Mouse (Mus musculus): Measurements from ENCODE around the gene Eef2kmt. TPM values are rescaled to one million over a fixed set of nuclear protein-coding genes. Genes with fewer than 3 reads are reported as not detected.

The Eef2kmt gene
- polyA plus RNA-seq (2014; fragmentation: Nextera tagmentation; extraction: Ambion mirVana), result 35.5 and 36.3 TPM in 2 replicates

DNA sequence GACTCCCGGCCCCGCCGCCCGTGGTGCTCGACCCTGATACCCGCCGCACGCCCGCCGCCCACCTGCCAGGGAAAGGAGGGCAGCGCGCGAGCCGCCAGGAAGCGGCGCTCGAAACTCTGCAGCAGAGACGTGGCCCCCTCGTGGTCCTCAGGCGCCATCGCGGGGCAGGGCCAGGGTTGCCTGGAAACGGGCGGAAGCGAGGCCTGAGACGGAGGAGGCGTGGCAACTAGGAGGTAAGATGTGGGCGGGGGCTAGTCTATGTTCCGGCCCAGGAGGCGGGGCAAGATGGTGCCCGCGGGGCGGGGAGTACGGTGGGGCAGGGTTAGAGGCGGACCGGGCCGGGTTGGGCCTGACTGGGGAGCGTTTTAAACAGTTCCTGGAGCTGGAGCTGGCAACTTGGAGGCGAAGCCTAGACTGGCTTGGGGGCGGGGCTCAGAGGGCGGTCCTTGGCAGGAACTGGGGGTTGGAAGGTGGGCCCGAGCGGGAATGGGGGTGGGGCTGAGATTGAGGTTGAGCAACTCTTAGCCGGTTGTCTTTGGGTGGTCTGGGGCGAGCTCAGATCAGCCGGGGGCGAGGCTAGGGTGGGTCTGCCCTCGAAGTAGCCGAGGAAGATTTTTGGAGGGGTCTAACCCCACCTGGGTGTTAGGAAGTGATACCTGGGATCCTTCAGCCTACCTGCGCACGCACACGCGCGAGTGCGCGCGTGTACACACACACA lies at the start of gene Eef2kmt:
TSS of gene Eef2kmt (minus strand) at position 205 of the 718 bp plus-strand sequence.
- Histone ChIP-seq H3K4me3 (ENCODE audit: low read depth, low read length) (peak within 1 kb of the TSS; percentile 77), H3K9ac (replicated peaks; ENCODE audit: low read depth, low read length) (peak within 1 kb of the TSS; percentile 69), H3K36me3 (ENCODE audit: control insufficient read depth, insufficient read depth, low read length) (no peaks in the 10 kb centered on the region), H3K4me2 (replicated peaks; ENCODE audit: low read depth, low read length) (peak within 1 kb of the TSS; percentile 73), H3K27me3 (ENCODE audit: control insufficient read depth, insufficient read depth, low read length) (no peaks in the 10 kb centered on the region), H3K4me1 (ENCODE audit: control insufficient read depth, insufficient read depth, low read length) (no peaks in the 10 kb centered on the region), H3K27ac (ENCODE audit: low read length) (peak within 1 kb of the TSS; percentile 85), H3K9me3 (ENCODE audit: control insufficient read depth, low read depth, low read length) (no peaks in the 10 kb centered on the region)
- 1% methylated on average over 57 of the region's 57 CpGs for WGBS
- ATAC-seq (ENCODE audit: insufficient number of reproducible peaks, insufficient read depth, low FRiP score, low read depth), result peak; percentile 97

DNA sequence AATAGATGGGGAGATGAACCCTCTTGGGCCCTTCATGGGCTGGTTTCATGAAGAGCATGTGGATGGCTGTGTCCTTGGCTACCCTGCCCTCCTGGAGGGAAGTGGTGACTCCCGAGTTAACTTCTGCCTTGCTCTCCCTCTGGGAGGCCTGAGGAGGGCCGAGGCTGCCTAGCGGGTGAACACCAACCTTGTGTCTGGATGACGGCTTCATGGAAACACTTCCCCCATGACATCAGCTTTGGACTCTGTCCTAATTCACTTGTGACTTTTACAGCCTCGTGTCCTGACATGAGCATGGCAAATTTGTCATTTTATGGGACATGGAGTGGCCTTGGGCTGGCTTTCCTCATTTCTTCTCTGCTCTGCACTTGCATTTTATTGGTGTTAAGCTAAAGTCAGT lies 39.5 kb upstream of the Eef2kmt start:
- H3K4me3 ChIP-seq (ENCODE audit: low read depth, low read length), result no peak overlapping the region
- H3K9me3 ChIP-seq (ENCODE audit: control insufficient read depth, low read depth, low read length), result no peaks in the 10 kb centered on the region
- H3K4me2 ChIP-seq (replicated peaks; ENCODE audit: low read depth, low read length), result no peak overlapping the region
- WGBS, result 73% methylated on average over 5 of the region's 5 CpGs
- no peak for ATAC-seq (ENCODE audit: insufficient number of reproducible peaks, insufficient read depth, low FRiP score, low read depth)
- no peaks in the 10 kb centered on the region for H3K36me3 ChIP-seq (ENCODE audit: control insufficient read depth, insufficient read depth, low read length)
- no peak overlapping the region for H3K27ac ChIP-seq (ENCODE audit: low read length)
- H3K9ac ChIP-seq (replicated peaks; ENCODE audit: low read depth, low read length), result no peak overlapping the region
- H3K4me1 ChIP-seq (ENCODE audit: control insufficient read depth, insufficient read depth, low read length), result no peaks in the 10 kb centered on the region
- no peaks in the 10 kb centered on the region for H3K27me3 ChIP-seq (ENCODE audit: control insufficient read depth, insufficient read depth, low read length)

DNA sequence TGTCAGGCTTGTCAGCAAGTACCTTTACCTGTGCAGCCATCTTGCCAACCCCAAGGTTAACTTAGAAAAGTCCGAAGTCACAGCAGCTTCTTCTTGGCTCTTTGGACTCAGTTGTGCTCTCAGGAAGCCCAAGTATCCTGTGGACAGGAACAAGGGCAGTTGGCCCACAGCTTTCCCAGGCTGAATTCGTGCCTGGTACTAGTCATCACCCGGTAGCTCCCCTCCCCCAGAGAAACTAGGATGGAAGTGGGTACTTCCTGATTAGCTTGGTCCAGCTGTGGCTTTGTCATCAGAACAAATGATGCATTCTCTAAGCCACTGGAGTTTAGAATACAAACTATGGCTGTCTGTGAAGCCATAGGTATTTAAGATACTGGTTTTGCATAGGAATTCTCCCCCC lies 29.6 kb upstream of the Eef2kmt start:
- Histone ChIP-seq H3K27me3 (ENCODE audit: control insufficient read depth, insufficient read depth, low read length) (no peaks in the 10 kb centered on the region), H3K9ac (replicated peaks; ENCODE audit: low read depth, low read length) (no peak overlapping the region), H3K4me3 (ENCODE audit: low read depth, low read length) (no peak overlapping the region), H3K36me3 (ENCODE audit: control insufficient read depth, insufficient read depth, low read length) (no peaks in the 10 kb centered on the region), H3K27ac (ENCODE audit: low read length) (no peak overlapping the region), H3K4me1 (ENCODE audit: control insufficient read depth, insufficient read depth, low read length) (no peaks in the 10 kb centered on the region), H3K4me2 (replicated peaks; ENCODE audit: low read depth, low read length) (no peak overlapping the region), H3K9me3 (ENCODE audit: control insufficient read depth, low read depth, low read length) (no peaks in the 10 kb centered on the region)
- ATAC-seq (ENCODE audit: insufficient number of reproducible peaks, insufficient read depth, low FRiP score, low read depth), result no peak
- WGBS, result 56% methylated on average over 3 of the region's 3 CpGs

DNA sequence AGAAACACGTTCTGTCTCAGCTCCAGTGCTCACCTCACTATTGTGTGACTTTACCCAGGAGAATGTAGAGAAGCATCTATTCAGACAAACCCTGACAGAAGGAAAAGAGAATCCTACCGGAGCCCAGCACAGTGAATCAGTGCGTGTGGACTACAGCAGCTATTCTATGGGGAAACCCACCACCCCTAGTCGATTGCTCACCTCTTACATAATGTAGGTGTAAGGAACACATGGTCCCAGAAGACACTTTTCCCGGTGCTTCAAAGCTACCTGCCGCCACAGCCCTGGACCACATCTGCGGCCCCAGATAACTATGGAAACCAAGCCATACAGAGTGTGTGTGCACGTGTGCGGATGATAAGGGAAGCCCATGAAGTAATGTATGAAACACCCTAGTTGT lies 26.9 kb upstream of the Eef2kmt start:
- no peaks in the 10 kb centered on the region for H3K27me3 ChIP-seq (ENCODE audit: control insufficient read depth, insufficient read depth, low read length)
- H3K9me3 ChIP-seq (ENCODE audit: control insufficient read depth, low read depth, low read length), result no peaks in the 10 kb centered on the region
- H3K4me3 ChIP-seq (ENCODE audit: low read depth, low read length), result no peak overlapping the region

DNA sequence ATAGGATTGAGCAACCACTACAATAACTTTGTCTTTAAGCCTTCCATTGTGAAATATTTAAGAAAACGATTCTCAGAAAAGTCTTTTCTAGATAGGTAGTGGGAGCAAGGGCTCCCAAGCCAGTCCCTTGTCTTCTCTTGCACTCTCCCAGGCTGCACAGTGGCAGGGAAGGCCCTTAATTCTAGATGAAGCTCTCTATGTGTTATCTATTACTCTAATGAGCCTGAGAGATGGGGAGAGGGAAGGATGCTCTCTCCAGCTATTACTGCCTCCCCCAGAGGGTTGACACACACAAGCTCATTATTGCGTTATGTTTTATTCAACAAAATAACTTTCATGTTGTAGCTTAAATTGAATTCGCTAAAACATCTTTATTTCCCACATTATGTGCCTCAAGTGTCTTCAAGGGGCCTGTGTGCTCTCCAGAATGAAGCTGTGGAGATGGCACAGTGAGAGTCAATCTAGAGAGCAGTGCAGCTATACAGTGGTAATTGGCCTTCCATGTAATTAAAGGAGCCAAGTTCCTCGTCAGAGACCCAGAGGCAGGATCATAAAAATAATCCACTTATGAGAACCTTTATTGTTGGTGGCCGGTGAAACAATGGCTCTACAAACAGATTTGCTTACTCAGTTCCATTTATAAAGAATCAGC lies 23.9 kb upstream of the Eef2kmt start:
- H3K9me3 ChIP-seq (ENCODE audit: control insufficient read depth, low read depth, low read length), result no peaks in the 10 kb centered on the region
- no peak for ATAC-seq (ENCODE audit: insufficient number of reproducible peaks, insufficient read depth, low FRiP score, low read depth)
- H3K4me2 ChIP-seq (replicated peaks; ENCODE audit: low read depth, low read length), result no peak overlapping the region
- no peak overlapping the region for H3K9ac ChIP-seq (replicated peaks; ENCODE audit: low read depth, low read length)
- H3K4me1 ChIP-seq (ENCODE audit: control insufficient read depth, insufficient read depth, low read length), result no peaks in the 10 kb centered on the region
- H3K27me3 ChIP-seq (ENCODE audit: control insufficient read depth, insufficient read depth, low read length), result no peaks in the 10 kb centered on the region
- 86% methylated on average over 5 of the region's 5 CpGs for WGBS
- H3K27ac ChIP-seq (ENCODE audit: low read length), result no peak overlapping the region
- H3K4me3 ChIP-seq (ENCODE audit: low read depth, low read length), result no peak overlapping the region
- H3K36me3 ChIP-seq (ENCODE audit: control insufficient read depth, insufficient read depth, low read length), result no peaks in the 10 kb centered on the region

More for the DNA sequence above, 26.9 kb upstream of the Eef2kmt start:
- no peaks in the 10 kb centered on the region for H3K4me1 ChIP-seq (ENCODE audit: control insufficient read depth, insufficient read depth, low read length)
- no peak overlapping the region for H3K4me2 ChIP-seq (replicated peaks; ENCODE audit: low read depth, low read length)
- WGBS, result 85% methylated on average over 9 of the region's 9 CpGs
- no peaks in the 10 kb centered on the region for H3K36me3 ChIP-seq (ENCODE audit: control insufficient read depth, insufficient read depth, low read length)
- no peak for ATAC-seq (ENCODE audit: insufficient number of reproducible peaks, insufficient read depth, low FRiP score, low read depth)
- H3K9ac ChIP-seq (replicated peaks; ENCODE audit: low read depth, low read length), result no peak overlapping the region
- no peak overlapping the region for H3K27ac ChIP-seq (ENCODE audit: low read length)

DNA sequence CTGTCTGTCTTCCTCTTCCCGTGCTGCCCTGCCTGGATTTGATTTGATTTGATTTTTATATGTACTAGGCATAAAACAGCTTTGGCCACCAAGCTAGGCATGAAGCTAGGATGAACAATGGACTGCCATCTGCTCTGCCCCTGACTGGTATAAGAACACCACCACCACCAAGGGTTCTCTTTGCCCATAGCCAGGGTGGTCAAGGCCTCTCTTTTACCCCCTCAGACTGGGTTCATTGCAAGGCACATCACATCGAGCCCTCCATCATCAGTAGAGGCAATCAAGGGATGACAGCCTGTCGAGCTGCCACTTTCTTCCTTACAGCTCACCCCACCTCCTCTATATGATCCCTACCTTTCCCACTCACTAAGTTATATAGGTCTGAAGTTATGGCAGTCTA lies 16.6 kb upstream of the Eef2kmt start:
- 63% methylated on average over 3 of the region's 3 CpGs for WGBS
- no peaks in the 10 kb centered on the region for H3K4me1 ChIP-seq (ENCODE audit: control insufficient read depth, insufficient read depth, low read length)
- no peak overlapping the region for H3K27ac ChIP-seq (ENCODE audit: low read length)
- no peaks in the 10 kb centered on the region for H3K27me3 ChIP-seq (ENCODE audit: control insufficient read depth, insufficient read depth, low read length)
- no peaks in the 10 kb centered on the region for H3K9me3 ChIP-seq (ENCODE audit: control insufficient read depth, low read depth, low read length)
- ATAC-seq (ENCODE audit: insufficient number of reproducible peaks, insufficient read depth, low FRiP score, low read depth), result no peak
- H3K36me3 ChIP-seq (ENCODE audit: control insufficient read depth, insufficient read depth, low read length), result no peaks in the 10 kb centered on the region
- H3K9ac ChIP-seq (replicated peaks; ENCODE audit: low read depth, low read length), result no peak overlapping the region
- no peak overlapping the region for H3K4me2 ChIP-seq (replicated peaks; ENCODE audit: low read depth, low read length)
- no peak overlapping the region for H3K4me3 ChIP-seq (ENCODE audit: low read depth, low read length)

DNA sequence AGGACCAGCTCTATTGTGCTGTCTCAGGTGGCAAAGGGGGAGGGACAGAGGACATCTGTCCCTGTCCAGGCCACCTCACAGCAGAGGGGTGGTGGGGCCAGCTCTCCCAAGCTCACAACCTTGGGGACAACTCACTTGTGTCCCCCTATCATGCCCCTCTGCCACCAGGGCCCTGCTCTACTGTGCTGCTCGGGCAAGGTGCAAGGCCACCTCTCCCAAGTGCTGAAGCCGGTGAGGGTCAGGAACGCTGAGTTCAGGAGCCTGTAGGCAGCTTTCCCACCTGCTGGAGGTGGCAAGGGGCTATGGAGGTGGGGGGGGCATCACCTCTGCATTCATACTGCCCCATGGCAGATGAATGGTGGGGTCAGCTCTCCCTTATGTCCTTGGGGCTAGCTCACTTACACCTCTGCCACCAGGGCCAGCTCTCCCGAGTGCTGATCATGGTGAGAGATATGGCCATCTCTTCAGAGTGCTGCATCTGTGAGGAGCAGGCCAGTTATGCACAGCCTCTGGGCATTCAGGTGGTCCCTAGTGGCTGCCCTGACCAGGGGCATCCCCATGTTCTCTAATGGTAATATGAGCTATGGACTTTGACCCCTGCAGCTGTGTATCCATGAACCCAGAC lies 15.7 kb upstream of the Eef2kmt start:
- Histone ChIP-seq H3K9me3 (ENCODE audit: control insufficient read depth, low read depth, low read length) (no peaks in the 10 kb centered on the region), H3K27me3 (ENCODE audit: control insufficient read depth, insufficient read depth, low read length) (no peaks in the 10 kb centered on the region), H3K4me1 (ENCODE audit: control insufficient read depth, insufficient read depth, low read length) (no peaks in the 10 kb centered on the region), H3K36me3 (ENCODE audit: control insufficient read depth, insufficient read depth, low read length) (no peaks in the 10 kb centered on the region), H3K4me3 (ENCODE audit: low read depth, low read length) (no peak overlapping the region), H3K9ac (replicated peaks; ENCODE audit: low read depth, low read length) (no peak overlapping the region), H3K27ac (ENCODE audit: low read length) (no peak overlapping the region), H3K4me2 (replicated peaks; ENCODE audit: low read depth, low read length) (no peak overlapping the region)
- no peak for ATAC-seq (ENCODE audit: insufficient number of reproducible peaks, insufficient read depth, low FRiP score, low read depth)
- 78% methylated on average over 4 of the region's 4 CpGs for whole genome bisulfite sequencing

DNA sequence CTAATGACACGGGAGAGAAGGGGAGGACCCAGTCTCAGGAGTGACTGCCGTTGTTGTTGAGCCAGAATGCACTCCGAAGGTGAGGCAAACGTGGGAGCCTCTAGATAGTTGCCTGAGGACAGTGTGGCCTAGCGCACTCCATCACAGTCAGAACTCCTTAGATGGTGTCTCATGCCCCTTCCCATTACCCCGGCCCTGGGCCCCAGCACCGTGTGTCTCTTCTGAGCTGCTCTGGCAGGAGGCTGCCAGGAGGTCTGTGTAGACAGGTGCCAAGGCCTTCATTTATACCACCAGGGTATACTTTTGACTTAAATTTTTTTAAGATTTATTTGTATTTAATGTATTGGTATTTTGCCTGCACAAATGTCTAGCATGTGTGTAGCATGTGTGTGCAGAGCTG lies 8.1 kb upstream of the Eef2kmt start:
- Histone ChIP-seq H3K4me2 (replicated peaks; ENCODE audit: low read depth, low read length) (no peak overlapping the region), H3K9ac (replicated peaks; ENCODE audit: low read depth, low read length) (no peak overlapping the region), H3K9me3 (ENCODE audit: control insufficient read depth, low read depth, low read length) (no peaks in the 10 kb centered on the region; the same call in 1 of the 2 replicates), H3K27ac (ENCODE audit: low read length) (no peak overlapping the region), H3K27me3 (ENCODE audit: control insufficient read depth, insufficient read depth, low read length) (no peaks in the 10 kb centered on the region), H3K36me3 (ENCODE audit: control insufficient read depth, insufficient read depth, low read length) (no peaks in the 10 kb centered on the region), H3K4me3 (ENCODE audit: low read depth, low read length) (no peak overlapping the region), H3K4me1 (ENCODE audit: control insufficient read depth, insufficient read depth, low read length) (no peaks in the 10 kb centered on the region)
- no peak for ATAC-seq (ENCODE audit: insufficient number of reproducible peaks, insufficient read depth, low FRiP score, low read depth)
- 79% methylated on average over 7 of the region's 7 CpGs for WGBS
